Mouse (Mus musculus) heart, adult 2 months (tissue): Measurements from ENCODE around the gene Dot1l. TPM values are rescaled to one million over a fixed set of nuclear protein-coding genes. Genes with fewer than 3 reads are reported as not detected.

Experiments used
- DNase-seq, 2 experiments: peaks; one replicate each; pipeline ENCODE4 v3.0.0; 2021
- H3K27ac ChIP-seq: fragments of 200-600 bp; 2 replicates; pipeline ENCODE4 v1.8.1; 2022
- H3K27me3 ChIP-seq: fragments of 200-500 bp; 2 replicates; pipeline ENCODE4 v1.6.1; 2012; ENCODE audit warnings: mild to moderate bottlenecking, low read length, inconsistent platforms, mixed read lengths; ENCODE audit not compliant: control insufficient read depth, insufficient read depth
- H3K36me3 ChIP-seq: fragments of 200-500 bp; 2 replicates; pipeline ENCODE4 v1.6.1; 2012; ENCODE audit warnings: low read length, inconsistent platforms; ENCODE audit not compliant: control insufficient read depth, insufficient read depth
- H3K4me1 ChIP-seq: fragments of 200-500 bp; 2 replicates; pipeline ENCODE4 v1.6.1; 2011; ENCODE audit warnings: low read length; ENCODE audit not compliant: control insufficient read depth, insufficient read depth
- H3K4me3 ChIP-seq: fragments of 200-600 bp; 2 replicates; pipeline ENCODE4 v1.8.1; 2022
- H3K79me2 ChIP-seq: fragments of 200-500 bp; replicated peaks from 2 replicates; pipeline ENCODE4 v1.6.1; 2012; ENCODE audit warnings: mild to moderate bottlenecking, inconsistent platforms, low read length, moderate library complexity, mixed read lengths; ENCODE audit not compliant: control insufficient read depth, insufficient read depth
- H3K9ac ChIP-seq: fragments of 200-500 bp; 2 replicates; pipeline ENCODE4 v1.6.1; 2012; ENCODE audit warnings: low read depth, mild to moderate bottlenecking, control low read depth, inconsistent platforms, low read length, mixed read lengths
- CTCF ChIP-seq: fragments of 200-600 bp; IDR thresholded peaks from 2 replicates; pipeline ENCODE4 v1.8.1; 2022; ENCODE audit warnings: antibody characterized with exemption, mild to moderate bottlenecking, moderate library complexity
- EP300 ChIP-seq: fragments of 200-500 bp; IDR thresholded peaks from 2 replicates; pipeline ENCODE4 v1.6.1; 2011; ENCODE audit warnings: low read depth, low read length, control low read depth; ENCODE audit not compliant: insufficient read depth
- POLR2A ChIP-seq: fragments of 200-500 bp; IDR thresholded peaks from 2 replicates; pipeline ENCODE4 v1.6.1; 2011; ENCODE audit warnings: mild to moderate bottlenecking, low read depth, low read length, control low read depth; ENCODE audit not compliant: insufficient read depth
- WGBS: fragments of 180-500 bp; shearing (Covaris S2); methylation state at CpG from one replicate; pipeline ENCODE4 v1.1.7; 2018; 5-methylcytosine and 5-hydroxymethylcytosine counted together
- intact Hi-C: fragments of 180-260 bp; cut with DNase I; formaldehyde crosslinking; loops from one replicate; pipeline ENCODE4 v1.15.1; 2025
- polyA plus RNA-seq: library from polyadenylated mRNA; depleted of rRNA; stranded (reverse); fragments of >200 nt; gene quantifications from 2 replicates; pipeline ENCODE4 v1.2.3, GENCODE M21; 2012
- total RNA-seq, 2 experiments: library from RNA; stranded (reverse); gene quantifications; 2 replicates each; pipeline ENCODE4 v1.2.3; 2021

Dot1l gene
- total and polyA plus RNA-seq, 3 experiments: 18.8 to 39.6 (median 19.6) TPM

GRCm38 (mm10) chr10:80773816-80774215, 18.8 kb downstream of the Dot1l start:
- 54% methylated on average over 5 of the region's 5 CpGs for WGBS
- intact Hi-C loops: loop anchor here (1.0 kb wide), 2 partner anchors 23 to 27 kb away; no protein-coding TSS in a partner anchor
- peak overlapping the region; percentile 72 for H3K27ac ChIP-seq

GRCm38 (mm10) chr10:80774549-80774948, 19.5 kb downstream of the Dot1l start:
- peaks cover 2% of the 10 kb centered on the region; the same call in 1 of the 2 replicates for H3K36me3 ChIP-seq
- no peaks in the 10 kb centered on the region for H3K79me2 ChIP-seq
- peaks cover 14% of the 10 kb centered on the region for H3K4me1 ChIP-seq
- DNase-seq: peak; percentile 83 to 85
- intact Hi-C loops: loop anchor here (1.0 kb wide), 2 partner anchors 23 to 27 kb away; no protein-coding TSS in a partner anchor
- no peak overlapping the region for H3K9ac ChIP-seq
- 28% methylated on average over 2 of the region's 2 CpGs for WGBS
- peak overlapping the region; percentile 72 for H3K27ac ChIP-seq
- H3K4me3 ChIP-seq: no peak overlapping the region
- no peaks in the 10 kb centered on the region for H3K27me3 ChIP-seq
- TF ChIP-seq EP300: peak; percentile 97
- TF ChIP-seq CTCF: no peak; the same call in none of the 2 replicates
- TF ChIP-seq POLR2A: peak; percentile 52; the same call in 1 of the 2 replicates

More at GRCm38 (mm10) chr10:80773816-80774215, 18.8 kb downstream of the Dot1l start:
- H3K4me1 ChIP-seq: peaks cover 14% of the 10 kb centered on the region
- H3K9ac ChIP-seq: no peak overlapping the region
- TF ChIP-seq POLR2A: no peak
- no peak for TF ChIP-seq CTCF
- TF ChIP-seq EP300: no peak
- H3K79me2 ChIP-seq: no peaks in the 10 kb centered on the region
- no peaks in the 10 kb centered on the region for H3K27me3 ChIP-seq
- DNase-seq: no peak
- H3K4me3 ChIP-seq: no peak overlapping the region
- H3K36me3 ChIP-seq: peaks cover 2% of the 10 kb centered on the region; the same call in 1 of the 2 replicates

- peaks cover 2% of the 10 kb centered on the region; the same call in 1 of the 2 replicates for H3K36me3 ChIP-seq
- no peaks in the 10 kb centered on the region for H3K27me3 ChIP-seq
- H3K79me2 ChIP-seq: no peaks in the 10 kb centered on the region
- intact Hi-C loops: loop anchor here (1.0 kb wide), 2 partner anchors 24 to 28 kb away; no protein-coding TSS in a partner anchor
- TF ChIP-seq POLR2A (no peak), CTCF (no peak; the same call in 1 of the 2 replicates), EP300 (no peak)
- H3K4me1 ChIP-seq: peaks cover 14% of the 10 kb centered on the region
- 52% methylated on average over 4 of the region's 4 CpGs for WGBS
- peak overlapping the region; percentile 62 for H3K27ac ChIP-seq
- no peak overlapping the region for H3K4me3 ChIP-seq
- H3K9ac ChIP-seq: no peak overlapping the region
- DNase-seq: no peak
Observed at GRCm38 (mm10) chr10:80774981-80775380, 20.0 kb downstream of the Dot1l start.

- H3K79me2 ChIP-seq: no peaks in the 10 kb centered on the region
- no peak overlapping the region for H3K4me3 ChIP-seq
- peaks cover 14% of the 10 kb centered on the region for H3K4me1 ChIP-seq
- H3K9ac ChIP-seq: no peak overlapping the region
- no peak for DNase-seq
- TF ChIP-seq EP300: no peak
- TF ChIP-seq CTCF: no peak
- TF ChIP-seq POLR2A: no peak
- H3K27ac ChIP-seq: peak overlapping the region; percentile 27; the same call in 1 of the 2 replicates
- intact Hi-C loops: no loop called here
- H3K27me3 ChIP-seq: no peaks in the 10 kb centered on the region
- 50% methylated on average over 4 of the region's 4 CpGs for WGBS
- H3K36me3 ChIP-seq: peaks cover 2% of the 10 kb centered on the region; the same call in 1 of the 2 replicates
Observed at GRCm38 (mm10) chr10:80775731-80776130, 20.7 kb downstream of the Dot1l start.

- H3K4me3 ChIP-seq: no peak overlapping the region
- peaks cover 2% of the 10 kb centered on the region; the same call in 1 of the 2 replicates for H3K36me3 ChIP-seq
- TF ChIP-seq POLR2A (no peak), CTCF (no peak), EP300 (no peak)
- no peak overlapping the region for H3K9ac ChIP-seq
- no peak for DNase-seq
- 71% methylated on average over 6 of the region's 6 CpGs for WGBS
- intact Hi-C loops: no loop called here
- H3K27me3 ChIP-seq: no peaks in the 10 kb centered on the region
- H3K27ac ChIP-seq: no peak overlapping the region
- H3K79me2 ChIP-seq: no peaks in the 10 kb centered on the region
- peaks cover 14% of the 10 kb centered on the region for H3K4me1 ChIP-seq
Observed at GRCm38 (mm10) chr10:80776358-80776869, 21.4 kb downstream of the Dot1l start.

GRCm38 (mm10) chr10:80777123-80777522, 22.1 kb downstream of the Dot1l start:
- Histone ChIP-seq H3K4me1 (peaks cover 14% of the 10 kb centered on the region), H3K27me3 (no peaks in the 10 kb centered on the region), H3K36me3 (peaks cover 2% of the 10 kb centered on the region; the same call in 1 of the 2 replicates), H3K79me2 (no peaks in the 10 kb centered on the region), H3K4me3 (no peak overlapping the region), H3K27ac (no peak overlapping the region), H3K9ac (no peak overlapping the region)
- intact Hi-C loops: no loop called here
- 62% methylated on average over 5 of the region's 5 CpGs for WGBS
- no peak for TF ChIP-seq POLR2A
- DNase-seq: no peak
